Mouse (Mus musculus) intestine, postnatal 0 days (tissue): Measurements from ENCODE around the gene Gpr65. TPM values are rescaled to one million over a fixed set of nuclear protein-coding genes. Genes with fewer than 3 reads are reported as not detected.
A peak's percentile ranks its signal among the peaks of the same experiment; 100 is the strongest.
"Not testable (repeated sequence)": the region's sequence is repeated elsewhere in the genome, so short reads cannot be mapped to it uniquely, and the experiment has no call there.

ENCODE experiments used
- ATAC-seq: fragments of 200-750 bp; cut with Nextera tagmentation; 2 replicates; pipeline ENCODE4 v1.8.0; 2017; ENCODE audit warnings: mild to moderate bottlenecking, moderate TSS enrichment, moderate library complexity
- H3K27ac ChIP-seq: fragments of 300-500 bp; sonication (generic); 2 replicates; pipeline ENCODE4 v1.5.1; 2014; ENCODE audit warnings: mild to moderate bottlenecking, low read depth, low read length, moderate library complexity
- H3K27me3 ChIP-seq: fragments of 300-500 bp; sonication (generic); replicated peaks from 2 replicates; pipeline ENCODE4 v1.6.1; 2014; ENCODE audit warnings: low read length, mixed read lengths; ENCODE audit not compliant: control insufficient read depth, insufficient read depth
- H3K36me3 ChIP-seq: fragments of 300-500 bp; sonication (generic); 2 replicates; pipeline ENCODE4 v1.6.1; 2014; ENCODE audit warnings: mild to moderate bottlenecking, moderate library complexity; ENCODE audit not compliant: control insufficient read depth, insufficient read depth
- H3K4me1 ChIP-seq: fragments of 300-500 bp; sonication (generic); replicated peaks from 2 replicates; pipeline ENCODE4 v1.6.1; 2014; ENCODE audit warnings: antibody characterized with exemption, low read length, mixed read lengths; ENCODE audit not compliant: control insufficient read depth, insufficient read depth
- H3K4me2 ChIP-seq: fragments of 300-500 bp; sonication (generic); replicated peaks from 2 replicates; pipeline ENCODE4 v1.6.1; 2014; ENCODE audit warnings: low read depth, mild to moderate bottlenecking, moderate library complexity
- H3K4me3 ChIP-seq: fragments of 300-500 bp; sonication (generic); 2 replicates; pipeline ENCODE4 v1.5.1; 2014; ENCODE audit warnings: low read depth, low read length
- H3K9ac ChIP-seq: fragments of 300-500 bp; sonication (generic); 2 replicates; pipeline ENCODE4 v1.6.1; 2014; ENCODE audit warnings: mild to moderate bottlenecking, low read depth, low read length
- H3K9me3 ChIP-seq: fragments of 300-500 bp; sonication (generic); 2 replicates; pipeline ENCODE4 v1.6.1; 2016; ENCODE audit warnings: mixed run types; ENCODE audit not compliant: control insufficient read depth
- CTCF ChIP-seq: sonication (generic); IDR thresholded peaks from 2 replicates; pipeline ENCODE4 v1.5.1; 2016; ENCODE audit warnings: low read depth, mild to moderate bottlenecking, control low read depth, antibody characterized with exemption, moderate library complexity
- WGBS: fragments of 180-500 bp; shearing (Covaris S2); extraction: QIAGEN DNeasy Blood & Tissue Kit; methylation state at CpG from one replicate; pipeline ENCODE4 v1.1.7; 2014; 5-methylcytosine and 5-hydroxymethylcytosine counted together
- polyA plus RNA-seq: library from polyadenylated mRNA; unstranded; fragments of >200 nt; fragmentation: Nextera tagmentation; extraction: Ambion mirVana; gene quantifications from 2 replicates; pipeline ENCODE4 v1.2.1, GENCODE M21; 2015

Gpr65 gene
- polyA plus RNA-seq, 1 experiment from 2014 or later = 2.1 TPM

GRCm38 (mm10) chr12:98317718-98318340 is 49.4 kb downstream of the Gpr65 start:
- no peaks in the 10 kb centered on the region for H3K36me3 ChIP-seq
- no peaks in the 10 kb centered on the region for H3K4me1 ChIP-seq
- no peak for TF ChIP-seq CTCF
- H3K4me2 ChIP-seq = no peak overlapping the region
- ATAC-seq = no peak
- no peaks in the 10 kb centered on the region for H3K27me3 ChIP-seq
- H3K4me3 ChIP-seq = no peak overlapping the region
- WGBS = 68% methylated on average over 8 of the region's 8 CpGs
- no peaks in the 10 kb centered on the region for H3K9me3 ChIP-seq
- H3K9ac ChIP-seq = no peak overlapping the region
- H3K27ac ChIP-seq = no peak overlapping the region

- H3K4me2 ChIP-seq = no peak overlapping the region
- no peaks in the 10 kb centered on the region for H3K4me1 ChIP-seq
- H3K9ac ChIP-seq = no peak overlapping the region
- H3K9me3 ChIP-seq = no peaks in the 10 kb centered on the region
- TF ChIP-seq CTCF = no peak
- 80% methylated on average over 4 of the region's 4 CpGs for WGBS
- no peaks in the 10 kb centered on the region for H3K36me3 ChIP-seq
- no peak overlapping the region for H3K27ac ChIP-seq
- no peak for ATAC-seq
- no peaks in the 10 kb centered on the region for H3K27me3 ChIP-seq
- no peak overlapping the region for H3K4me3 ChIP-seq
Measured at GRCm38 (mm10) chr12:98322426-98322825, 54.0 kb downstream of the Gpr65 start.

GRCm38 (mm10) chr12:98324170-98324569 is 55.7 kb downstream of the Gpr65 start:
- not testable (repeated sequence) for H3K9ac ChIP-seq, H3K4me1 ChIP-seq, H3K27me3 ChIP-seq, H3K4me3 ChIP-seq, H3K36me3 ChIP-seq, H3K4me2 ChIP-seq, ATAC-seq, H3K27ac ChIP-seq, H3K9me3 ChIP-seq
- peak; percentile 60 for TF ChIP-seq CTCF
- no CpG with 5 or more reads among the region's 1 CpGs for WGBS

Other genes starting within 250 kb of the Gpr65 start
- 13.1 and 15.1 TPM in 2 replicates for gene Galc, start 9.2 kb upstream of the Gpr65 start, polyA plus RNA-seq